Comparison of ENCODE assay signal across 7 mouse cellular contexts in genomic region chrX:144319366-144319765, GRCm38 (mm10). TPM values are rescaled to one million over a fixed set of nuclear protein-coding genes. Genes with fewer than 3 reads are reported as not detected.
DNase-seq lines count a peak whose midpoint lies in the region; ATAC-seq and TF ChIP-seq lines count a peak whose summit lies in the region.

No protein-coding gene starts in this region.

- H3K27ac ChIP-seq in midbrain, embryonic 10.5 days (replicated peaks): no peak overlapping the region
- no peak overlapping the region for H3K27ac ChIP-seq in midbrain, embryonic 11.5 days (ENCODE audit: low read depth, low read length)
- H3K27ac ChIP-seq in forebrain, embryonic 11.5 days (ENCODE audit: low read depth, low read length): no peak overlapping the region
- no peak overlapping the region for H3K27ac ChIP-seq in intestine, postnatal 0 days (ENCODE audit: low read depth, low read length)
- H3K27ac ChIP-seq in stomach, embryonic 14.5 days (ENCODE audit: low read length): no peak overlapping the region

- H3K36me3 ChIP-seq in midbrain, embryonic 10.5 days: no peaks in the 10 kb centered on the region; the same call in 1 of the 2 replicates
- no peaks in the 10 kb centered on the region for H3K36me3 ChIP-seq in midbrain, embryonic 11.5 days (ENCODE audit: control insufficient read depth, insufficient read depth, low read length)
- no peaks in the 10 kb centered on the region for H3K36me3 ChIP-seq in forebrain, embryonic 11.5 days (ENCODE audit: control insufficient read depth, insufficient read depth, low read length)
- no peaks in the 10 kb centered on the region for H3K36me3 ChIP-seq in intestine, postnatal 0 days (ENCODE audit: control insufficient read depth, insufficient read depth)
- no peaks in the 10 kb centered on the region; the same call in 1 of the 2 replicates for H3K36me3 ChIP-seq in stomach, embryonic 14.5 days (ENCODE audit: control insufficient read depth, insufficient read depth, low read length)

- peak overlapping the region; percentile 75 for H3K4me3 ChIP-seq in midbrain, embryonic 10.5 days
- H3K4me3 ChIP-seq in midbrain, embryonic 11.5 days (ENCODE audit: low read depth, low read length): no peak overlapping the region
- no peak overlapping the region for H3K4me3 ChIP-seq in forebrain, embryonic 11.5 days (ENCODE audit: low read depth, low read length)
- no peak overlapping the region; the same call in 1 of the 2 replicates for H3K4me3 ChIP-seq in intestine, postnatal 0 days (ENCODE audit: low read depth, low read length)
- H3K4me3 ChIP-seq in stomach, embryonic 14.5 days (ENCODE audit: low read depth, low read length): peak overlapping the region; percentile 54

- peaks cover 8% of the 10 kb centered on the region; the same call in 1 of the 2 replicates for H3K9me3 ChIP-seq in midbrain, embryonic 10.5 days (replicated peaks)
- no peaks in the 10 kb centered on the region for H3K9me3 ChIP-seq in midbrain, embryonic 11.5 days (ENCODE audit: control insufficient read depth, low read length)
- H3K9me3 ChIP-seq in forebrain, embryonic 11.5 days (ENCODE audit: control insufficient read depth, low read length): no peaks in the 10 kb centered on the region
- no peaks in the 10 kb centered on the region for H3K9me3 ChIP-seq in intestine, postnatal 0 days (ENCODE audit: control insufficient read depth)
- no peaks in the 10 kb centered on the region for H3K9me3 ChIP-seq in stomach, embryonic 14.5 days (ENCODE audit: control insufficient read depth, low read depth, low read length)

- peaks cover 6% of the 10 kb centered on the region for H3K4me1 ChIP-seq in midbrain, embryonic 10.5 days
- no peaks in the 10 kb centered on the region for H3K4me1 ChIP-seq in midbrain, embryonic 11.5 days (ENCODE audit: control insufficient read depth, insufficient read depth, low read length)
- no peaks in the 10 kb centered on the region for H3K4me1 ChIP-seq in forebrain, embryonic 11.5 days (replicated peaks; ENCODE audit: control insufficient read depth, insufficient read depth, low read length)
- no peaks in the 10 kb centered on the region for H3K4me1 ChIP-seq in intestine, postnatal 0 days (replicated peaks; ENCODE audit: control insufficient read depth, insufficient read depth, low read length)
- no peaks in the 10 kb centered on the region for H3K4me1 ChIP-seq in stomach, embryonic 14.5 days (ENCODE audit: control insufficient read depth, insufficient read depth, low read length)

- H3K27me3 ChIP-seq in midbrain, embryonic 10.5 days (ENCODE audit: low read depth, poor library complexity, severe bottlenecking): peaks cover 12% of the 10 kb centered on the region; the same call in 1 of the 2 replicates
- H3K27me3 ChIP-seq in midbrain, embryonic 11.5 days (ENCODE audit: control insufficient read depth, insufficient read depth, low read length): no peaks in the 10 kb centered on the region
- no peaks in the 10 kb centered on the region for H3K27me3 ChIP-seq in forebrain, embryonic 11.5 days (ENCODE audit: control insufficient read depth, insufficient read depth, low read length)
- H3K27me3 ChIP-seq in intestine, postnatal 0 days (replicated peaks; ENCODE audit: control insufficient read depth, insufficient read depth, low read length): no peaks in the 10 kb centered on the region
- H3K27me3 ChIP-seq in stomach, embryonic 14.5 days (ENCODE audit: control insufficient read depth, insufficient read depth, low read length): no peaks in the 10 kb centered on the region

- 40% methylated on average over 9 of the region's 9 CpGs for WGBS in midbrain, embryonic 10.5 days
- 38% methylated on average over 9 of the region's 9 CpGs for WGBS in midbrain, embryonic 11.5 days
- WGBS in forebrain, embryonic 11.5 days: 38% methylated on average over 9 of the region's 9 CpGs
- WGBS in intestine, postnatal 0 days: 30% methylated on average over 9 of the region's 9 CpGs
- 27% methylated on average over 4 of the region's 9 CpGs for WGBS in stomach, embryonic 14.5 days

- no peak overlapping the region for H3K4me2 ChIP-seq in midbrain, embryonic 11.5 days
- 0 out of 2 replicates have a peak overlapping the region, but pooled peaks have one; percentile 15 for H3K4me2 ChIP-seq in forebrain, embryonic 11.5 days (ENCODE audit: low read depth, low read length, severe bottlenecking)
- peak overlapping the region; percentile 82 for H3K4me2 ChIP-seq in intestine, postnatal 0 days (replicated peaks; ENCODE audit: low read depth)
- H3K4me2 ChIP-seq in stomach, embryonic 14.5 days (replicated peaks; ENCODE audit: low read depth, low read length): peak overlapping the region; percentile 65

- TF ChIP-seq CTCF in intestine, postnatal 0 days (IDR thresholded peaks at IDR 0.05; ENCODE audit: low read depth): no peak

- peak; percentile 11 for DNase-seq in midbrain, embryonic 10.5 days (ENCODE audit: low spot score)
- DNase-seq in midbrain, embryonic 11.5 days (ENCODE audit: low spot score, missing footprints): no peak
- peak; percentile 53 for DNase-seq in forebrain, embryonic 11.5 days (ENCODE audit: low spot score)
- DNase-seq in kidney, adult 11 months: no peak
- no peak for DNase-seq in urinary bladder, postnatal 36 days (ENCODE audit: low spot score in 2 of 2)

- no peak overlapping the region for H3K9ac ChIP-seq in midbrain, embryonic 11.5 days (ENCODE audit: low read length)
- H3K9ac ChIP-seq in forebrain, embryonic 11.5 days (ENCODE audit: low read length): no peak overlapping the region
- no peak overlapping the region for H3K9ac ChIP-seq in intestine, postnatal 0 days (ENCODE audit: low read depth, low read length)
- no peak overlapping the region for H3K9ac ChIP-seq in stomach, embryonic 14.5 days (replicated peaks; ENCODE audit: low read depth, low read length)

- no peak for ATAC-seq in midbrain, embryonic 11.5 days (ENCODE audit: low FRiP score)
- no peak for ATAC-seq in forebrain, embryonic 11.5 days (replicated peaks; ENCODE audit: low FRiP score)
- ATAC-seq in intestine, postnatal 0 days: no peak
- ATAC-seq in stomach, embryonic 14.5 days (ENCODE audit: insufficient number of reproducible peaks, insufficient read depth, low FRiP score, low read depth): no peak

RNA-seq across cellular contexts. Expression of gene Alg13, which starts 1.8 kb away (rescaled TPM):
- 26.3 and 26.8 TPM in 2 replicates for polyA plus RNA-seq in midbrain, embryonic 10.5 days (2016; fragmentation: Nextera tagmentation; extraction: Ambion mirVana)
- 27.2 and 31.0 TPM in 2 replicates for polyA plus RNA-seq in midbrain, embryonic 11.5 days (2014; fragmentation: Nextera tagmentation; extraction: Ambion mirVana)
- polyA plus RNA-seq in forebrain, embryonic 11.5 days (2014; fragmentation: Nextera tagmentation; extraction: Ambion mirVana): 27.8 and 32.7 TPM in 2 replicates
- polyA plus RNA-seq in intestine, postnatal 0 days (2015; fragmentation: Nextera tagmentation; extraction: Ambion mirVana): 8.0 and 8.5 TPM in 2 replicates
- 23.8 and 24.2 TPM in 2 replicates for polyA plus RNA-seq in stomach, embryonic 14.5 days (2014; fragmentation: Nextera tagmentation; extraction: Ambion mirVana)

Comparison
In these comparisons a context has a peak if more than half of its experiments do, and no peak if none do; other contexts are left out.
1. DNase-seq: peak in midbrain, embryonic 10.5 days (single experiment) and forebrain, embryonic 11.5 days (single experiment); none in midbrain, embryonic 11.5 days (single experiment), kidney, adult 11 months (single experiment) and urinary bladder, postnatal 36 days (0 of 2).
2. H3K4me3 ChIP-seq: peak in midbrain, embryonic 10.5 days (single experiment) and stomach, embryonic 14.5 days (single experiment); none in midbrain, embryonic 11.5 days (single experiment), forebrain, embryonic 11.5 days (single experiment) and intestine, postnatal 0 days (single experiment).